Mouse (Mus musculus) limb, embryonic 14.5 days (tissue): ENCODE measurements around the gene 1700014D04Rik. TPM values are rescaled to one million over a fixed set of nuclear protein-coding genes. Genes with fewer than 3 reads are reported as not detected.

ENCODE experiments used
- ATAC-seq: fragments of 200-750 bp; cut with Nextera tagmentation; 2 replicates; pipeline ENCODE4 v1.8.0; 2017; ENCODE audit warnings: low read depth, moderate number of reproducible peaks, moderate TSS enrichment; ENCODE audit not compliant: low FRiP score
- DNase-seq: peaks from one replicate; pipeline ENCODE4 v3.0.0-alpha.2; 2015; ENCODE audit warnings: low spot score
- H3K27ac ChIP-seq: fragments of 300-500 bp; sonication (generic); replicated peaks from 2 replicates; pipeline ENCODE4 v1.5.1; 2014; ENCODE audit warnings: low read depth, mild to moderate bottlenecking, low read length, moderate library complexity, mixed read lengths
- H3K27me3 ChIP-seq: fragments of 300-500 bp; sonication (generic); 2 replicates; pipeline ENCODE4 v1.6.1; 2014; ENCODE audit warnings: low read length, mixed read lengths; ENCODE audit not compliant: control insufficient read depth, insufficient read depth
- H3K36me3 ChIP-seq: fragments of 300-500 bp; sonication (generic); 2 replicates; pipeline ENCODE4 v1.6.1; 2014; ENCODE audit warnings: mild to moderate bottlenecking, low read length, moderate library complexity, mixed read lengths; ENCODE audit not compliant: control insufficient read depth, insufficient read depth
- H3K4me1 ChIP-seq: fragments of 300-500 bp; sonication (generic); 2 replicates; pipeline ENCODE4 v1.6.1; 2014; ENCODE audit warnings: antibody characterized with exemption, low read length, mixed read lengths; ENCODE audit not compliant: control insufficient read depth, insufficient read depth
- H3K4me2 ChIP-seq: fragments of 300-500 bp; sonication (generic); replicated peaks from 2 replicates; pipeline ENCODE4 v1.6.1; 2014; ENCODE audit warnings: low read depth, mild to moderate bottlenecking, low read length, moderate library complexity; ENCODE audit not compliant: severe bottlenecking
- H3K4me3 ChIP-seq: fragments of 300-500 bp; sonication (generic); replicated peaks from 2 replicates; pipeline ENCODE4 v1.5.1; 2014; ENCODE audit warnings: low read length
- H3K9ac ChIP-seq: fragments of 300-500 bp; sonication (generic); 2 replicates; pipeline ENCODE4 v1.6.1; 2014; ENCODE audit warnings: mild to moderate bottlenecking, low read depth, low read length, moderate library complexity; ENCODE audit not compliant: severe bottlenecking
- H3K9me3 ChIP-seq: fragments of 300-500 bp; sonication (generic); 2 replicates; pipeline ENCODE4 v1.6.1; 2016; ENCODE audit warnings: low read length; ENCODE audit not compliant: control insufficient read depth
- POLR2A ChIP-seq: fragments of 200-500 bp; IDR thresholded peaks from 2 replicates; pipeline ENCODE4 v1.8.0; 2012; ENCODE audit warnings: inconsistent platforms, mild to moderate bottlenecking, moderate library complexity, borderline replicate concordance; ENCODE audit not compliant: insufficient read depth, insufficient read length; ENCODE audit errors: extremely low read depth
- WGBS: fragments of 180-500 bp; shearing (Covaris S2); extraction: QIAGEN DNeasy Blood & Tissue Kit; methylation state at CpG from one replicate; pipeline ENCODE4 v1.1.7; 2014; 5-methylcytosine and 5-hydroxymethylcytosine counted together
- polyA plus RNA-seq, 2 experiments: library from polyadenylated mRNA; depleted of rRNA in 1 of 2; stranded (reverse) in 1 of 2; unstranded in 1 of 2; fragments of >200 nt; fragmentation: Nextera tagmentation in 1 of 2; extraction: Ambion mirVana in 1 of 2; gene quantifications; 2 replicates each; pipeline versions ENCODE4 v1.2.1 to v1.2.3; 2012 to 2014

Gene 1700014D04Rik
- polyA plus RNA-seq, 2 experiments = 0.05 TPM; not detected in 1

- 92% methylated on average over 8 of the region's 8 CpGs for WGBS
- Histone ChIP-seq H3K27me3 (no peaks in the 10 kb centered on the region), H3K27ac (no peak overlapping the region), H3K36me3 (no peaks in the 10 kb centered on the region), H3K9me3 (no peaks in the 10 kb centered on the region), H3K4me1 (no peaks in the 10 kb centered on the region), H3K4me2 (no peak overlapping the region), H3K9ac (no peak overlapping the region), H3K4me3 (no peak overlapping the region)
- DNase-seq (no peak), ATAC-seq (no peak)
- no peak for TF ChIP-seq POLR2A
Measured at GRCm38 (mm10) chr13:59699131-59699530, 47.4 kb downstream of the 1700014D04Rik start.

GRCm38 (mm10) chr13:59695781-59696180 is 50.8 kb downstream of the 1700014D04Rik start:
- Histone ChIP-seq H3K27me3 (no peaks in the 10 kb centered on the region), H3K36me3 (no peaks in the 10 kb centered on the region), H3K27ac (no peak overlapping the region), H3K4me2 (no peak overlapping the region), H3K9ac (no peak overlapping the region), H3K4me1 (no peaks in the 10 kb centered on the region), H3K9me3 (no peaks in the 10 kb centered on the region), H3K4me3 (no peak overlapping the region)
- ATAC-seq (no peak), DNase-seq (no peak)
- no peak for TF ChIP-seq POLR2A
- 79% methylated on average over 7 of the region's 7 CpGs for WGBS

GRCm38 (mm10) chr13:59694008-59694407 is 52.5 kb downstream of the 1700014D04Rik start, which contains the start of gene 4921517D22Rik:
TSS of gene 4921517D22Rik (minus strand) at chr13:59694108.
- no peak for TF ChIP-seq POLR2A
- WGBS = 85% methylated on average over 3 of the region's 3 CpGs
- Histone ChIP-seq H3K36me3 (no peaks in the 10 kb centered on the region), H3K27ac (no peak within 1 kb of the TSS), H3K4me1 (no peaks in the 10 kb centered on the region), H3K9ac (no peak within 1 kb of the TSS), H3K4me2 (no peak within 1 kb of the TSS), H3K9me3 (no peaks in the 10 kb centered on the region), H3K27me3 (no peaks in the 10 kb centered on the region), H3K4me3 (no peak within 1 kb of the TSS)
- DNase-seq = no peak
- no peak for ATAC-seq

DNA sequence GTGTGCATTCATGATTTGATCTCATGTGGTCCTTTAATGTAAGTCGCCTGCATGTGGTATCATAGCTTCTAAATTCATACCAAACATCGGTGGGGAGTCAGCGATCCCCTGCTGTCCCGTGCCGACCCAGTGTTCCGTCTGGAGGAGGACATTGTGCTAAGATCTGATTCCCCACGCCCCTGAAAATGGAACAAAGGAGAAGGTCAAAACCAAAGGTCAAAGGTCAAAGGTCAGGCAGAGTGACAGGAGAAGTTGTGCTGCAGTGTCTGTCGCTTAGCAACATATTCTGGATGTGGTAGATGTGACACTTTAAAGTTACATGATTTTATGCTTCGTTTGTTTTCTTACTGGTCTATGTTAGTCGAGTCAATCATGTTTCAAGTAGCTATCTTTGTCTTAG is 55.1 kb downstream of the 1700014D04Rik start:
- no peak overlapping the region for H3K4me2 ChIP-seq
- no peak overlapping the region for H3K27ac ChIP-seq
- no peak for DNase-seq
- no peaks in the 10 kb centered on the region for H3K9me3 ChIP-seq
- no peaks in the 10 kb centered on the region for H3K4me1 ChIP-seq
- no peak overlapping the region for H3K4me3 ChIP-seq
- ATAC-seq = no peak
- H3K9ac ChIP-seq = no peak overlapping the region
- H3K27me3 ChIP-seq = no peaks in the 10 kb centered on the region
- H3K36me3 ChIP-seq = no peaks in the 10 kb centered on the region
- no peak for TF ChIP-seq POLR2A
- WGBS = 83% methylated on average over 10 of the region's 10 CpGs

Other genes with a start within 250 kb of the 1700014D04Rik start
- 13.7 and 13.9 TPM in 2 replicates for gene Agtpbp1, start 161.5 kb downstream of the 1700014D04Rik start, polyA plus RNA-seq (2012; rRNA removed)
- 16.5 and 16.8 TPM in 2 replicates for gene Agtpbp1, start 161.5 kb downstream of the 1700014D04Rik start, polyA plus RNA-seq (2014; fragmentation: Nextera tagmentation; extraction: Ambion mirVana)
- gene Naa35, start 161.5 kb downstream of the 1700014D04Rik start, polyA plus RNA-seq (2012; rRNA removed) = 68.5 and 78.2 TPM in 2 replicates
- 88.8 and 91.6 TPM in 2 replicates for gene Naa35, start 161.5 kb downstream of the 1700014D04Rik start, polyA plus RNA-seq (2014; fragmentation: Nextera tagmentation; extraction: Ambion mirVana)
- 22.4 and 27.8 TPM in 2 replicates for gene Golm1, start 70.9 kb downstream of the 1700014D04Rik start, polyA plus RNA-seq (2012; rRNA removed)
- gene Golm1, start 70.9 kb downstream of the 1700014D04Rik start, polyA plus RNA-seq (2014; fragmentation: Nextera tagmentation; extraction: Ambion mirVana) = 43.2 and 45.8 TPM in 2 replicates
- 0.12 TPM in 1 of 2 replicates, not detected in the other for gene 4921517D22Rik, start 52.6 kb downstream of the 1700014D04Rik start, polyA plus RNA-seq (2012; rRNA removed)
- not detected in 2 replicates for gene 4921517D22Rik, start 52.6 kb downstream of the 1700014D04Rik start, polyA plus RNA-seq (2014; fragmentation: Nextera tagmentation; extraction: Ambion mirVana)
- gene Spata31d1a, start 36.4 kb downstream of the 1700014D04Rik start, polyA plus RNA-seq (2012; rRNA removed) = 0.01 TPM in 2 replicates
- gene Spata31d1a, start 36.4 kb downstream of the 1700014D04Rik start, polyA plus RNA-seq (2014; fragmentation: Nextera tagmentation; extraction: Ambion mirVana) = 0.06 TPM in 1 of 2 replicates, not detected in the other
- gene Spata31d1b, start 34.5 kb downstream of the 1700014D04Rik start, polyA plus RNA-seq (2012; rRNA removed) = 0.04 TPM in 2 replicates
- 0.08 TPM in 1 of 2 replicates, not detected in the other for gene Spata31d1b, start 34.5 kb downstream of the 1700014D04Rik start, polyA plus RNA-seq (2014; fragmentation: Nextera tagmentation; extraction: Ambion mirVana)
- gene Spata31d1d, start 15.0 kb downstream of the 1700014D04Rik start, polyA plus RNA-seq (2012; rRNA removed) = 0.03 TPM in 2 replicates
- not detected in 2 replicates for gene Spata31d1d, start 15.0 kb downstream of the 1700014D04Rik start, polyA plus RNA-seq (2014; fragmentation: Nextera tagmentation; extraction: Ambion mirVana)
- gene Isca1, start 23.1 kb upstream of the 1700014D04Rik start, polyA plus RNA-seq (2012; rRNA removed) = 94.7 and 108 TPM in 2 replicates
- 126 and 132 TPM in 2 replicates for gene Isca1, start 23.1 kb upstream of the 1700014D04Rik start, polyA plus RNA-seq (2014; fragmentation: Nextera tagmentation; extraction: Ambion mirVana)
- gene Gm49354, start 35.5 kb upstream of the 1700014D04Rik start, polyA plus RNA-seq (2012; rRNA removed) = not detected in 2 replicates
- not detected in 2 replicates for gene Gm49354, start 35.5 kb upstream of the 1700014D04Rik start, polyA plus RNA-seq (2014; fragmentation: Nextera tagmentation; extraction: Ambion mirVana)
- gene Tut7, start 76.4 kb upstream of the 1700014D04Rik start, polyA plus RNA-seq (2012; rRNA removed) = 32.5 and 39.9 TPM in 2 replicates
- 45.9 and 51.1 TPM in 2 replicates for gene Tut7, start 76.4 kb upstream of the 1700014D04Rik start, polyA plus RNA-seq (2014; fragmentation: Nextera tagmentation; extraction: Ambion mirVana)